Mouse (Mus musculus): ENCODE data around the gene Rabgap1l.

Gene Rabgap1l

GRCm38 (mm10) chr1:160792686-160793355 lies at the start of gene Rabgap1l:
TSS of gene Rabgap1l (minus strand) at chr1:160793211.
- peak; percentile 92 for DNase-seq (ENCODE audit: low read depth, low spot score)

GRCm38 (mm10) chr1:160842567-160842966 lies 49.6 kb upstream of the Rabgap1l start:
- DNase-seq (ENCODE audit: low read depth, low spot score) = no peak

- DNase-seq (ENCODE audit: low read depth, low spot score) = no peak
Measured at GRCm38 (mm10) chr1:160840618-160841017, 47.6 kb upstream of the Rabgap1l start.

- DNase-seq (ENCODE audit: low read depth, low spot score) = no peak
Measured at GRCm38 (mm10) chr1:160839095-160839494, 46.1 kb upstream of the Rabgap1l start.

GRCm38 (mm10) chr1:160834446-160834845 lies 41.4 kb upstream of the Rabgap1l start:
- no peak for DNase-seq (ENCODE audit: low read depth, low spot score)

GRCm38 (mm10) chr1:160832267-160833021 lies 39.4 kb upstream of the Rabgap1l start:
- no peak for DNase-seq (ENCODE audit: low read depth, low spot score)

GRCm38 (mm10) chr1:160830608-160831498 lies 37.8 kb upstream of the Rabgap1l start:
- no peak for DNase-seq (ENCODE audit: low read depth, low spot score)

GRCm38 (mm10) chr1:160825441-160825856 lies 32.4 kb upstream of the Rabgap1l start:
- no peak for DNase-seq (ENCODE audit: low read depth, low spot score)

GRCm38 (mm10) chr1:160823638-160824037 lies 30.6 kb upstream of the Rabgap1l start:
- no peak for DNase-seq (ENCODE audit: low read depth, low spot score)

- no peak for DNase-seq (ENCODE audit: low read depth, low spot score)
Measured at GRCm38 (mm10) chr1:160814198-160814597, 21.2 kb upstream of the Rabgap1l start.

GRCm38 (mm10) chr1:160812428-160812827 lies 19.4 kb upstream of the Rabgap1l start:
- DNase-seq (ENCODE audit: low read depth, low spot score) = no peak

GRCm38 (mm10) chr1:160811930-160812329 lies 18.9 kb upstream of the Rabgap1l start:
- no peak for DNase-seq (ENCODE audit: low read depth, low spot score)

GRCm38 (mm10) chr1:160805268-160805667 lies 12.3 kb upstream of the Rabgap1l start:
- DNase-seq (ENCODE audit: low read depth, low spot score) = no peak

GRCm38 (mm10) chr1:160799972-160800371 lies 7.0 kb upstream of the Rabgap1l start:
- DNase-seq (ENCODE audit: low read depth, low spot score) = no peak

- DNase-seq (ENCODE audit: low read depth, low spot score) = no peak
Measured at GRCm38 (mm10) chr1:160795016-160795415, 2.0 kb upstream of the Rabgap1l start.

GRCm38 (mm10) chr1:160793791-160794757 lies 1.1 kb upstream of the Rabgap1l start:
- no peak for DNase-seq (ENCODE audit: low read depth, low spot score)

GRCm38 (mm10) chr1:160792156-160792685 lies 790 bp downstream of the Rabgap1l start:
- DNase-seq (ENCODE audit: low read depth, low spot score) = peak; percentile 40

- peak; percentile 4 for DNase-seq (ENCODE audit: low read depth, low spot score)
Measured at GRCm38 (mm10) chr1:160791381-160792155, 1.4 kb downstream of the Rabgap1l start.

- DNase-seq (ENCODE audit: low read depth, low spot score) = no peak
Measured at GRCm38 (mm10) chr1:160790630-160791029, 2.4 kb downstream of the Rabgap1l start.

GRCm38 (mm10) chr1:160789876-160790275 lies 3.1 kb downstream of the Rabgap1l start:
- DNase-seq (ENCODE audit: low read depth, low spot score) = no peak
